Mouse (Mus musculus): ENCODE measurements around the gene Camta1. TPM values are rescaled to one million over a fixed set of nuclear protein-coding genes. Genes with fewer than 3 reads are reported as not detected.

Camta1 gene
- polyA plus RNA-seq, 1 experiment from 2014 or later: 86.8 TPM

DNA sequence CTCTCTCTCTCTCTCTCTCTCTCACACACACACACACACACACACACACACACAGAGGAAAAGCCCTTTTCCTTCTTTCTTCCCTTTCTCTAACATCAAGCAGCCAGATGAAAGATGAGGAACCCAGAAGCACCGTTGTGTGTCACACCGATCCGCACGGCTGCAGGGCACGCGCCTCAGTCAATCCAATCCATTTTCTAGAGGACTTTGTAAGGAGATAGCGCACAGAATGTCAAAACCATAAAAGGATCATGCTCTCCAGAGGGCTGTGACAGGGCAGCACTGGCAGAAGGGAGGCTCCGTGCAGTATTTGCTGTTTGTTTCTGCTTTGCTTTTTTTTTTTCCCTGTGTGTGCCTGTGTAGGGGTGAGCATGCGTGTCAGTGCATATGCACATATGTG is 258.1 kb downstream of the Camta1 start:
- Histone ChIP-seq H3K36me3 (ENCODE audit: control insufficient read depth, insufficient read depth, low read length) (no peaks in the 10 kb centered on the region), H3K27me3 (ENCODE audit: control insufficient read depth, insufficient read depth, low read length) (no peaks in the 10 kb centered on the region), H3K4me2 (replicated peaks; ENCODE audit: low read depth, low read length) (no peak overlapping the region), H3K4me1 (ENCODE audit: control insufficient read depth, insufficient read depth, low read length) (no peaks in the 10 kb centered on the region), H3K27ac (ENCODE audit: low read length) (no peak overlapping the region), H3K9me3 (ENCODE audit: control insufficient read depth, low read depth, low read length) (no peaks in the 10 kb centered on the region), H3K4me3 (ENCODE audit: low read depth, low read length) (no peak overlapping the region), H3K9ac (replicated peaks; ENCODE audit: low read depth, low read length) (no peak overlapping the region)
- no peak for ATAC-seq (ENCODE audit: insufficient number of reproducible peaks, insufficient read depth, low FRiP score, low read depth)
- WGBS: 90% methylated on average over 9 of the region's 9 CpGs

DNA sequence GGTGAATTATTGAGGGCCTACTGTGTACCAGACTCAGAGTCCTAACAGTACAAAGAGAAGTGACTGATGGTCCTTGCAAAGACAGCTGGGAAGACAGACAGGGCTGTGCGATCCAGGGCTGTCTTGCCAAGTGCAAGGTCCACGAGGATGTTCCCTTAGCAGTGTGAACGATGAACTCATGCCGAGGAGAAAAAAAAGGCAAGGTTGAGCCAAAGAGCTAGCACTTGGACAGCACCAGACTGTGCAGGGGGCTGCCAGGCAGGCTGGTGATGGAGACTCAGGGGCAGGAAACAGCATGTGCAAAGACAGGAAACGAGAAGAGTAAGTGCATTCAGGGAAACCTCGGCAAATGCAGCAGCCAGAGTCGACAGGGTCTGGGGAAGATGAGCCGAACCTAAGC is 266.6 kb downstream of the Camta1 start:
- Histone ChIP-seq H3K4me3 (ENCODE audit: low read depth, low read length) (no peak overlapping the region), H3K27me3 (ENCODE audit: control insufficient read depth, insufficient read depth, low read length) (no peaks in the 10 kb centered on the region), H3K9me3 (ENCODE audit: control insufficient read depth, low read depth, low read length) (no peaks in the 10 kb centered on the region), H3K36me3 (ENCODE audit: control insufficient read depth, insufficient read depth, low read length) (no peaks in the 10 kb centered on the region), H3K4me1 (ENCODE audit: control insufficient read depth, insufficient read depth, low read length) (no peaks in the 10 kb centered on the region), H3K4me2 (replicated peaks; ENCODE audit: low read depth, low read length) (no peak overlapping the region), H3K27ac (ENCODE audit: low read length) (no peak overlapping the region), H3K9ac (replicated peaks; ENCODE audit: low read depth, low read length) (no peak overlapping the region)
- no peak for ATAC-seq (ENCODE audit: insufficient number of reproducible peaks, insufficient read depth, low FRiP score, low read depth)
- 57% methylated on average over 8 of the region's 8 CpGs for WGBS

DNA sequence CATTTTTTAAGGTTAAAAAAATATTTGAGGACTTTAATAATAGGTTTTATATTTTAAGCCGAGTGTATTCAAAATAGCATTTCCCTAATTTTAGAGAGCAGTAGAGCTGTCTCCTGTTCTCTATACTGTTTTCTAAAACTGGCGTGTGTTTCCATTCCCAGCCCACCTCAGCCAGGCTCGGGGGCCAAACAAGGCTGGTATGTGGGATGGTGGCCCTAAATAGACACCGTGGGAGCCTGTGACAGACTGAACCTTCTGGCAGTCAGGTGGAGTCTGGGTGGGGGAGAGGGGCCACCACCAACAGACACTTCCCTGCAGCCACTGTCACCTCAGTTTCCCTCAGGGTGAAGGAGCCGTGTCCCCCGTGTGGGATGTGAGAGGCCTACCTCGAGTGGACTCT is 268.6 kb downstream of the Camta1 start:
- ATAC-seq (ENCODE audit: insufficient number of reproducible peaks, insufficient read depth, low FRiP score, low read depth): no peak
- Histone ChIP-seq H3K4me2 (replicated peaks; ENCODE audit: low read depth, low read length) (no peak overlapping the region), H3K27ac (ENCODE audit: low read length) (no peak overlapping the region), H3K36me3 (ENCODE audit: control insufficient read depth, insufficient read depth, low read length) (no peaks in the 10 kb centered on the region), H3K9ac (replicated peaks; ENCODE audit: low read depth, low read length) (no peak overlapping the region), H3K9me3 (ENCODE audit: control insufficient read depth, low read depth, low read length) (no peaks in the 10 kb centered on the region), H3K4me1 (ENCODE audit: control insufficient read depth, insufficient read depth, low read length) (no peaks in the 10 kb centered on the region), H3K27me3 (ENCODE audit: control insufficient read depth, insufficient read depth, low read length) (no peaks in the 10 kb centered on the region), H3K4me3 (ENCODE audit: low read depth, low read length) (no peak overlapping the region)
- WGBS: 79% methylated on average over 7 of the region's 7 CpGs

DNA sequence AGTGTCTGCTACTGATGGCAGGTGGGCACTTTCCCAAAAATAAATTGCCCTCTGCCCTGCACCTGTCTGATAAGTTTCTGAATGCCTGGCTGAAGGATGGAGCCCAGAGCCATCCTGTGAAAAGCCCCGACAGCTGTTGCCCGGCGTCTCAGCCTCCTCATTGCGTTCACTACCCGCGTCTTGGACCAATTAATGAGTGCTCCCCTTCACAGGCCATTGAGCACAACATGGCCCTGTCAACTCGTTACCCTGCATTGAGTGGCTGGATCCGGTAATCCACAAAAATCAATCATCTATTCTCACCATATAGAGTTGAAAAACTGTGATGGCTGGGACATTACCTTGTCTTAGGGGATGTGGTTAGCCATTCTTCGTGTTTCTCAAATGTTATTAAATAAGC is 275.6 kb downstream of the Camta1 start:
- Histone ChIP-seq H3K9ac (replicated peaks; ENCODE audit: low read depth, low read length) (no peak overlapping the region), H3K27me3 (ENCODE audit: control insufficient read depth, insufficient read depth, low read length) (no peaks in the 10 kb centered on the region), H3K4me3 (ENCODE audit: low read depth, low read length) (no peak overlapping the region), H3K4me1 (ENCODE audit: control insufficient read depth, insufficient read depth, low read length) (no peaks in the 10 kb centered on the region), H3K36me3 (ENCODE audit: control insufficient read depth, insufficient read depth, low read length) (no peaks in the 10 kb centered on the region), H3K4me2 (replicated peaks; ENCODE audit: low read depth, low read length) (no peak overlapping the region), H3K27ac (ENCODE audit: low read length) (no peak overlapping the region), H3K9me3 (ENCODE audit: control insufficient read depth, low read depth, low read length) (no peaks in the 10 kb centered on the region)
- 73% methylated on average over 9 of the region's 9 CpGs for WGBS
- ATAC-seq (ENCODE audit: insufficient number of reproducible peaks, insufficient read depth, low FRiP score, low read depth): no peak

DNA sequence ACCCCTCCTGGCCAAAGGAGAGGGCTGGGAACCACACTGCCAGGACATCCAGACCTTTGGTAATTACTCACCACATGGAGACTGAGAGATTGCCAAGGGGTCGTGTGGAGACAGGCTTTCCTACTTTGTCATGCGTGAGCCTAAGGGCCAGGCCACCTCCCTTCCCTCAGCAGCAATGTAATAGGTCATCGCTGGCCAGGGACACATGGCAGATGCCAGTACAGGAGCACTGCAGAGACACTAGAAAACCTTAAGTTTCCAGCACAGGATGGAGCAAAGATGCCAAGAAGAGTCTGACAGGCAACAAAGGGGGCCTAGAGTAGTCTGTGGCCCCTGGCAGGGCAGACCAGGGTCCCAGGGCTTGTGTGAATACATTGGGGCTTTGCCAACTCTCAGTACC is 283.7 kb downstream of the Camta1 start:
- no peak for ATAC-seq (ENCODE audit: insufficient number of reproducible peaks, insufficient read depth, low FRiP score, low read depth)
- H3K36me3 ChIP-seq (ENCODE audit: control insufficient read depth, insufficient read depth, low read length): no peaks in the 10 kb centered on the region
- H3K4me1 ChIP-seq (ENCODE audit: control insufficient read depth, insufficient read depth, low read length): no peaks in the 10 kb centered on the region
- H3K9ac ChIP-seq (replicated peaks; ENCODE audit: low read depth, low read length): no peak overlapping the region
- no peaks in the 10 kb centered on the region for H3K9me3 ChIP-seq (ENCODE audit: control insufficient read depth, low read depth, low read length)
- no peak overlapping the region for H3K4me2 ChIP-seq (replicated peaks; ENCODE audit: low read depth, low read length)
- no peak overlapping the region for H3K27ac ChIP-seq (ENCODE audit: low read length)
- no peaks in the 10 kb centered on the region for H3K27me3 ChIP-seq (ENCODE audit: control insufficient read depth, insufficient read depth, low read length)
- H3K4me3 ChIP-seq (ENCODE audit: low read depth, low read length): no peak overlapping the region
- 66% methylated on average over 3 of the region's 3 CpGs for WGBS

DNA sequence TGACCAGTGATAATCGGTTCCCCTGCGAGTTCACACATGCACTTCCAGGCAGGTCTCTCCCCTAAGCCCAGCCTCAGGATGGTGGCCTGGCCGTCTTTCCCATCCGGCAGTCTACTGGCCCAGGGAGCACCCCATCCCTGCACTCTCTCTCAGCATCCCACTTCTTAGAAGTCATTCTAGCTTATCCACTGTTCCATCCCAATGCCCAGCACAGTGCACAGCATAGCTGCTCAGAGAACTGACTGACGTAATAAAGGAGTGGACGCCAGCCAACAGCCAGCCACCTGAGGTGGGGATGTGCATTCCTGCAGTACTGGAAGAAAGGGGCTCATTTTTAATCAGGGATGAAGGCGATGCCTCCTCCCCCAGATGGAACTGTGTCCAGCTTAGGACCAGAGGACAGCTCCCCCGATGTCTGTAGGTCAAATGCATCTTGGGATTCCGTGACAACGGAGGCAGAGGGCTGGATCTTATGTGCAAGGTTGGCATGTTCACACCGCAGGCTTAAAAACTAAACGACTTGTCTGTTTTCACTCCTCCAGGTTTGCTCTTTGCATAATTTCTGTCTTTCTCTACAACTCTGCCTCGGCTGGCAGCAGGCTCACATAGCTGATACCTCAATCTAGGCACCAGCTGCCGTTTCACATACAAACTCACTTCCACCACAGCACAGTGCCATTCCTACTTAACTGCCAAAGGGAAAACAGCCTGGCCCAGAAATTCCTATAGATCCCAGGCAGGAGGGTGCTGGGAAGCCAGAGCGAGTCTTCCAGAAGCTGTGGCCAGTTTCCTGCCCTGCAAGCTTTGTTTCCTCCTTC is 285.2 kb downstream of the Camta1 start:
- H3K36me3 ChIP-seq (ENCODE audit: control insufficient read depth, insufficient read depth, low read length): no peaks in the 10 kb centered on the region
- no peak overlapping the region for H3K4me3 ChIP-seq (ENCODE audit: low read depth, low read length)
- no peaks in the 10 kb centered on the region for H3K9me3 ChIP-seq (ENCODE audit: control insufficient read depth, low read depth, low read length)
- no peak for ATAC-seq (ENCODE audit: insufficient number of reproducible peaks, insufficient read depth, low FRiP score, low read depth)
- no peaks in the 10 kb centered on the region for H3K4me1 ChIP-seq (ENCODE audit: control insufficient read depth, insufficient read depth, low read length)
- WGBS: 69% methylated on average over 15 of the region's 15 CpGs
- H3K27ac ChIP-seq (ENCODE audit: low read length): no peak overlapping the region
- H3K4me2 ChIP-seq (replicated peaks; ENCODE audit: low read depth, low read length): no peak overlapping the region
- no peak overlapping the region for H3K9ac ChIP-seq (replicated peaks; ENCODE audit: low read depth, low read length)
- H3K27me3 ChIP-seq (ENCODE audit: control insufficient read depth, insufficient read depth, low read length): no peaks in the 10 kb centered on the region

DNA sequence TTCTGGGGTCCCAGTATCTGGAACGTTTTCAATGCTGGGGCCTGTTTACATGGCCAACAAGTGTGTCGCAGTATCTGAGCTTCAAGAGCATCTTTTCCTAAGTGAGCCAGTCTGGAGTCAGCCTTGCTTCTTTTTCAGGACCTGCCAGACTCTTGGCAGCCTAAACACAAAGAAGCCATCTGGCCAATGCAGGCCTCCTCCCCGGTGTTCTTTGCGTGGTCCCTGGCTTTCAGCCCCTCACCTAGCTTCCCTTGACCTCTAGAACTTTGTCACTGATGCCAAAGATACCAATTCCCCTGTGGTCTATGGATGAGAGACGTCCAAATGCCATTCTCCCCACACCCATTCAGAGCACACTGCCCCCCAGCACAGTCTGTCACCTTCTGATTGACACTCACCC is 289.0 kb downstream of the Camta1 start:
- Histone ChIP-seq H3K9ac (replicated peaks; ENCODE audit: low read depth, low read length) (no peak overlapping the region), H3K4me3 (ENCODE audit: low read depth, low read length) (no peak overlapping the region), H3K4me1 (ENCODE audit: control insufficient read depth, insufficient read depth, low read length) (no peaks in the 10 kb centered on the region), H3K27me3 (ENCODE audit: control insufficient read depth, insufficient read depth, low read length) (no peaks in the 10 kb centered on the region), H3K9me3 (ENCODE audit: control insufficient read depth, low read depth, low read length) (no peaks in the 10 kb centered on the region), H3K27ac (ENCODE audit: low read length) (no peak overlapping the region), H3K36me3 (ENCODE audit: control insufficient read depth, insufficient read depth, low read length) (no peaks in the 10 kb centered on the region), H3K4me2 (replicated peaks; ENCODE audit: low read depth, low read length) (no peak overlapping the region)
- no peak for ATAC-seq (ENCODE audit: insufficient number of reproducible peaks, insufficient read depth, low FRiP score, low read depth)
- WGBS: 60% methylated on average over 5 of the region's 5 CpGs

DNA sequence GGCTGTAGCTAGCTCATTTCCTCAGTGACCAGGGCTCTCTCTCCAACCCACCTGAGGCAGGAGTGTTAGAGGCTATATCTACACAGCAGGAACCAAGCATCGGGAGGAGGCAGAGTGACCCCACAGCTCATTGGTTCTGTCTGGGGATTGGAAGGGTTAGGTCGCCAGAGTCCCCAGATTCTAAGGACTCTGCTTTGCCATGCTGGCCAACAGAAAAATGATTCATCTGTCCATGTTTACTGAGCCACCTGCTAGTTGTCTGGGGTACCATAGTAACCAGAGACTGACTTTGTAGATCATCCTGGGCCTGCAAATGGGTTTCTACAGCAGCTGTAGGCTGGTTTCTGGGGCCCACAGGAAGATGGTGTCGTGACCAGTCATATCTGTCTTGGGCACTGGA is 292.1 kb downstream of the Camta1 start:
- no peak overlapping the region for H3K27ac ChIP-seq (ENCODE audit: low read length)
- no peaks in the 10 kb centered on the region for H3K4me1 ChIP-seq (ENCODE audit: control insufficient read depth, insufficient read depth, low read length)
- no peaks in the 10 kb centered on the region for H3K36me3 ChIP-seq (ENCODE audit: control insufficient read depth, insufficient read depth, low read length)
- no peak for ATAC-seq (ENCODE audit: insufficient number of reproducible peaks, insufficient read depth, low FRiP score, low read depth)
- H3K9ac ChIP-seq (replicated peaks; ENCODE audit: low read depth, low read length): no peak overlapping the region
- no peaks in the 10 kb centered on the region for H3K27me3 ChIP-seq (ENCODE audit: control insufficient read depth, insufficient read depth, low read length)
- no peaks in the 10 kb centered on the region for H3K9me3 ChIP-seq (ENCODE audit: control insufficient read depth, low read depth, low read length)
- WGBS: 73% methylated on average over 3 of the region's 3 CpGs
- no peak overlapping the region for H3K4me2 ChIP-seq (replicated peaks; ENCODE audit: low read depth, low read length)
- no peak overlapping the region for H3K4me3 ChIP-seq (ENCODE audit: low read depth, low read length)

DNA sequence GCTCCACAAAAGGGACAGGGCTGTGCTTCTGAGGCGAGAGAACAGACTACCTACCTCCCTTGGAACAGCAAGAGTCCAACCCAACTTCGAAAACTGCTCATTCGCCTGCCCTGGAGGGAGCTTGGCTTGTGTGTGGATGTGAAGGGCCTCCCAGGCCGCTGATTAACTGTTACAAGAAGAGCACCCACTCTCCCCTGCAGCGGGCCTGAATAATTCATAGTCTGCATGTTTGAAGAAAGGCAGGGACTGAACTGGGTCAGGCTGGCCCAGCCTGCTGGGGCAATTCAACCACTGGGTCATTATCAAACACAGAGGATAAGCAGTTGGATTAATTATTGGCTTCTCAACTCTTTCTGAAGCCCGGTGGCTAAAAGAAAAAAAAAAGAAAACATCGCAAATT is 292.8 kb downstream of the Camta1 start:
- whole genome bisulfite sequencing: 67% methylated on average over 7 of the region's 7 CpGs
- ATAC-seq (ENCODE audit: insufficient number of reproducible peaks, insufficient read depth, low FRiP score, low read depth): no peak
- no peaks in the 10 kb centered on the region for H3K9me3 ChIP-seq (ENCODE audit: control insufficient read depth, low read depth, low read length)

More for the DNA sequence above, 292.8 kb downstream of the Camta1 start:
- H3K4me2 ChIP-seq (replicated peaks; ENCODE audit: low read depth, low read length): no peak overlapping the region
- no peaks in the 10 kb centered on the region for H3K27me3 ChIP-seq (ENCODE audit: control insufficient read depth, insufficient read depth, low read length)
- no peaks in the 10 kb centered on the region for H3K36me3 ChIP-seq (ENCODE audit: control insufficient read depth, insufficient read depth, low read length)
- H3K4me1 ChIP-seq (ENCODE audit: control insufficient read depth, insufficient read depth, low read length): no peaks in the 10 kb centered on the region
- no peak overlapping the region for H3K27ac ChIP-seq (ENCODE audit: low read length)
- no peak overlapping the region for H3K9ac ChIP-seq (replicated peaks; ENCODE audit: low read depth, low read length)
- H3K4me3 ChIP-seq (ENCODE audit: low read depth, low read length): no peak overlapping the region

All from stomach, embryonic 14.5 days (tissue).